Mouse (Mus musculus) embryonic fibroblast, embryonic 13.5 days (primary cell): Measurements from ENCODE around the gene Cd247.

Source experiments
- CTCF ChIP-seq: IDR thresholded peaks from 2 replicates; pipeline ENCODE4 v1.5.1; 2011; ENCODE audit warnings: mild to moderate bottlenecking, control low read depth, low read length, moderate library complexity, borderline replicate concordance; ENCODE audit not compliant: insufficient read depth
- POLR2A ChIP-seq: IDR thresholded peaks from 2 replicates; pipeline ENCODE4 v1.6.1; 2011; ENCODE audit warnings: low read depth, mild to moderate bottlenecking, control low read depth, low read length, moderate library complexity

- no peak for TF ChIP-seq CTCF
- TF ChIP-seq POLR2A = no peak
Observed at GRCm38 (mm10) chr1:165810633-165811032, 22.2 kb downstream of the Cd247 start.
